Mouse (Mus musculus): Measurements from ENCODE around the gene Trip10. TPM values are rescaled to one million over a fixed set of nuclear protein-coding genes. Genes with fewer than 3 reads are reported as not detected.

Trip10 gene
- polyA plus RNA-seq, 1 experiment = 11.7 TPM

DNA sequence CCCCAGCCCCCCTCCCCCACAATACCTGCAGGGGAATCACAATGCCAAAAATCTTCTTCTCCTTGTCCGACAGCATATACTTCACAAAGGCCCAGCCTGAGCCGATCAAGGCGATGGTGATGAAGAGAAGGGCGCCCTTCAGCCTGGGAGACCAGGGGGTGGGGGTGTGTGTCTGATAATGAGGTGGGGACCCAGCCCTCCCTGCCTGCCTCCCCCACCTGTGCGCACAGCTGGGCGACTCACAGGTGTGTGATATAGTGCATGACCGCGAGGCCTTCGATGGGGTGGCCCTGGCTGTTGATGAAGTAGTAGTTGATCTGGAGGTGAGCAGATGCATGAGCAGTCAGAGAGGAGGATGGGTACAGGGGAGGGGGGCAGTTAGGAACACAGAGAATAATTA, 12.1 kb upstream of the Trip10 start:
- TF ChIP-seq CTCF (IDR thresholded peaks at IDR 0.05; ENCODE audit: borderline replicate concordance, extremely low read depth, insufficient read depth, insufficient read length) (no peak), POLR2A (IDR thresholded peaks at IDR 0.05; ENCODE audit: borderline replicate concordance, extremely low read depth, insufficient read depth, insufficient read length, poor library complexity, severe bottlenecking) (no peak)
- no peak for DNase-seq (ENCODE audit: low read depth)

GRCm38 (mm10) chr17:57243650-57244370, 5.4 kb upstream of the Trip10 start:
- TF ChIP-seq POLR2A (IDR thresholded peaks at IDR 0.05; ENCODE audit: borderline replicate concordance, extremely low read depth, insufficient read depth, insufficient read length, poor library complexity, severe bottlenecking) = no peak
- TF ChIP-seq CTCF (IDR thresholded peaks at IDR 0.05; ENCODE audit: borderline replicate concordance, extremely low read depth, insufficient read depth, insufficient read length) = no peak
- no peak for DNase-seq (ENCODE audit: low read depth)

DNA sequence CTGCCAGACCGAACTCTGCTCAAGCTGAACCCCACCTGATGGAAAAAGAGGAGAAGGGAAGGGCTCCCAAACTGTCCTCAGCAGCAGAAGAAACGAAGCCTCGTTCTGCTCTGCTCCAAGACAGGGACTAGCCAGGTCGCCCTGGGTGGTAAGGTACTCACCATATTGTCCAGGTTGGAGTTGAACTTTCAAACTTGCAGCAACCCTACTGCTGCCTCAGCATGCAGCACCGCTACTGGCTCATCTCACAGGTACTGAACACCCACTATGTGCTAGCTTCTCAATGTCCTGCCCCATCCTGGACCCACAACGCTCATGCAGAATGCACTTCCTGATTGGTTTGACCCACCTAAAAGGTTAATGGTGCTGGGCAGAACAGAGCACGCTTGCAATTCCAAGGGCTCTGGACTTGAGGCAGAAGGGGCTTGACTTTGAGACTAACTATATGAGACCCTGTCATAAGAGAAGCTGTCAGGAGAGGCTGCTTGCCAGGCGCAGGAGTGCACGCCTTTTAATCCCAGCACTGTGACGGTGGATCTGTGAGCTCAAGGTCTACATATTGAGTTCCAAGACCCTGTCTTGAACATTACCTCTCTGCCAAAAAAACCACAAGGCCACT, 3.8 kb upstream of the Trip10 start:
- TF ChIP-seq POLR2A (IDR thresholded peaks at IDR 0.05; ENCODE audit: borderline replicate concordance, extremely low read depth, insufficient read depth, insufficient read length, poor library complexity, severe bottlenecking) (no peak), CTCF (IDR thresholded peaks at IDR 0.05; ENCODE audit: borderline replicate concordance, extremely low read depth, insufficient read depth, insufficient read length) (no peak)
- DNase-seq (ENCODE audit: low read depth) = no peak

DNA sequence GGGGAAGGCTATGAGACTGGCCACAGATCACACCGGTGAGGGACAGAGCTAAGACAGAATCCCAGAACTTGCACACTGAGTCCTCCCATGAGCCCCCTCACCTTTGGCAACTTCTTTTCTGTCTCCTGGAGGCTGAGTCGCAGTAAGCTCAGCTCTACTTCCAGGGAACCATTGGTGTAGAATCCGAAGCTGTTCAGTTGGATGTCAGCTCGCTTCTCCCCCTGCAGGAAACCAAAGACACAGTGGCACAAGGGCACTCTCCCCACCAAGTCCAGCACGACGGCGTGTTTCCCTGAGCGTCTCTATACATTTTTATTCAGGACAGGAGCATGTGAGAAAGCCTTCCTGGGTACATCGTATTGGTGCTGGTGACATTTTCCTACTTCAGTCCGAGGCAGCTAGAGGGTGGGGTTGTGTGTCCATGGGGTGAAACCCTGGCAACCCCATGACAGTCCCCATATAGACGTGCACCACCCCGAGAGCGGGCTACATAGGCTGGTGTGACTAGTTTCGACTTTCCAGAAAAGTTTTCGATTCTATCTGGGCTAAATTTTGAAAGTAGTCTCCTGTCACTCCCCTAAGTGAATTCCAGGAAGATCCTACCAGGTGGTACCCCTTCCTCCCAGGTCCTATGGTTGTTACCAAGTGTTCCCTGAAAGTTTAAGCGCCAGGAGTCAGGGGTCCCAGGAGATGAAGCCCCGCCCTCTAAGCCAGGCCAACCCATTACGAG, 2.4 kb upstream of the Trip10 start:
- DNase-seq (ENCODE audit: low read depth) = peak; percentile 27
- TF ChIP-seq CTCF (IDR thresholded peaks at IDR 0.05; ENCODE audit: borderline replicate concordance, extremely low read depth, insufficient read depth, insufficient read length) = no peak
- no peak for TF ChIP-seq POLR2A (IDR thresholded peaks at IDR 0.05; ENCODE audit: borderline replicate concordance, extremely low read depth, insufficient read depth, insufficient read length, poor library complexity, severe bottlenecking)

GRCm38 (mm10) chr17:57247393-57248200, 1.7 kb upstream of the Trip10 start:
- TF ChIP-seq POLR2A (IDR thresholded peaks at IDR 0.05; ENCODE audit: borderline replicate concordance, extremely low read depth, insufficient read depth, insufficient read length, poor library complexity, severe bottlenecking) = peak; percentile 83; the same call in 1 of the 2 replicates
- no peak for TF ChIP-seq CTCF (IDR thresholded peaks at IDR 0.05; ENCODE audit: borderline replicate concordance, extremely low read depth, insufficient read depth, insufficient read length)
- peak; percentile 100 for DNase-seq (ENCODE audit: low read depth)

DNA sequence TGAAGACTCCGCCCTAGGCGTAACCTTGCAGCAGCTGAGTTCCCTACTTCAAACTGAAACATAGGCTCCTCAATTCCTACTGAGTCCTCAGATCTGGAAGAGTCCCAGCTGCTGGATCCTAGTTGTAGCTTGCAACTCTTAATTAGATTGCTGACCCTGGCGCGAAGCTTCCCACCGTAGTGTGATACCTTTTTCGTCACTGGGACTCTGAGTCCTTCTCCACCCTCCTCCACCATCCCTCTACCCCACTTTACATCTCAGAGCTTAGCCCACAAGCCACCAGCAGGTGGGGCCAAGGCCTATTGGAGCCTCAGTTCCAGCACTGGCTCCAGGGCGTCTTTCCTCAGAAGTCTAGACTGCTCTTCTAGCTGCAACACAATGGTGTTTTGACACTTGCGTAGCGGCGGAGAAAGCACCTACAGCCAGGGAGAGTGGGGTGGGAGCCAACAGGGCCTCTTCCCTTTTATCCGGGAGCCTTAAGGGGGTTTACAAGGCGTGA, 1.0 kb upstream of the Trip10 start, which contains the start of gene Gpr108:
Gene Gpr108 (minus strand): TSS at position 246 of the 499 bp plus-strand sequence.
- no peak for TF ChIP-seq POLR2A (IDR thresholded peaks at IDR 0.05; ENCODE audit: borderline replicate concordance, extremely low read depth, insufficient read depth, insufficient read length, poor library complexity, severe bottlenecking)
- peak; percentile 71 for TF ChIP-seq CTCF (IDR thresholded peaks at IDR 0.05; ENCODE audit: borderline replicate concordance, extremely low read depth, insufficient read depth, insufficient read length)
- peak; percentile 95 for DNase-seq (ENCODE audit: low read depth)

GRCm38 (mm10) chr17:57248771-57249170, 484 bp upstream of the Trip10 start:
- TF ChIP-seq CTCF (IDR thresholded peaks at IDR 0.05; ENCODE audit: borderline replicate concordance, extremely low read depth, insufficient read depth, insufficient read length) (no peak), POLR2A (IDR thresholded peaks at IDR 0.05; ENCODE audit: borderline replicate concordance, extremely low read depth, insufficient read depth, insufficient read length, poor library complexity, severe bottlenecking) (no peak)
- DNase-seq (ENCODE audit: low read depth) = no peak

DNA sequence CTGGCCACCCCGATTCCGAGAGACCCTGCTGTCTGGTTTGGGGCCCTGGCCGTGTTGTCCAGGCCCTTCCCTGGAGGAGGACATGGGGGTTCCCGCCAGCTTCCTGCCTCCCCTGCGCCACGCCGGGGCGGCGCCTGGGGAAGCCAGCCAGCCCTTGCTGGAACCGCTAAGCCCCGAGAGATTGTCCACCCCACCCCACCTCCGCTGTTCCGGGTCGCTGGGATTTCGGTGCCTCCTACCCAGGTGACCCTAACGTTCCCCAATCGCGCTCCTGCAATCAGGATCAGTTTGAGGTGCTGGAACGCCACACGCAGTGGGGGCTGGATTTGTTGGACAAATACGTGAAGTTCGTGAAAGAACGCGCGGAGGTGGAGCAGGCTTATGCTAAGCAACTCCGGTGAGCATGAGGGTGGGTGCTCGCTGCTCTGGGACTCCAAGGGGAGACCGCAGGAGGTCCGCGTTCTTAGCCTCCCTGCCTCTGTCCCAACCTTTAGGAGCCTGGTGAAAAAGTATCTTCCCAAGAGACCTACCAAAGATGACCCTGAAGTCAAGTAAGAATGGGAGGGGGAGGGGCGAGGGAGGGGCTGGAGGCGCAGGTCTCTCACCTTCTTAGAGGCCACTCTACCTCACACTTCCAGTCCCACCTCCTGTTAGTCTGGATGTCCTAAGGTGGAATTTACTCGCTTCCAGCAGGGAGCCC, 1.4 kb downstream of the Trip10 start:
- TF ChIP-seq POLR2A (IDR thresholded peaks at IDR 0.05; ENCODE audit: borderline replicate concordance, extremely low read depth, insufficient read depth, insufficient read length, poor library complexity, severe bottlenecking) = no peak
- no peak for TF ChIP-seq CTCF (IDR thresholded peaks at IDR 0.05; ENCODE audit: borderline replicate concordance, extremely low read depth, insufficient read depth, insufficient read length)
- DNase-seq (ENCODE audit: low read depth) = peak; percentile 25

DNA sequence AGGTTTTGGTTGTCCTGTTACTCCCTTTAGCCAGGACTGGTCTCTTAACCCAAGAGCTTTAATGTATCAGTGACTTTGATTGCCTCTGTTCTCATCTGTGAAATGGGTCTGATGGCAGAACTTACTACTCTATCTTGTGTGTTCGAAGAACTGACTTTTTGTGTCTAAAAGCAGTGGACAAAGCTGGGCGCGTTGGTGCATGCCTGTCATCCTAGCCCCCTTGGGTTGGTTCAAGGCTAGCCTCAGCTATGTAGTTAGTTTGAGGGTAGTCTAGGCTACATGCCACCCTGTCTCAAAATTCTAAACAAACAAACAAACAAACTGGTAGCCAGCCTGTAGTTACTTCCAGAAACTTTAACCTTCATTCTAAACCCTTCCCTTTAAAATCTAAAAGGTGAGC, 2.2 kb downstream of the Trip10 start:
- no peak for DNase-seq (ENCODE audit: low read depth)
- TF ChIP-seq POLR2A (IDR thresholded peaks at IDR 0.05; ENCODE audit: borderline replicate concordance, extremely low read depth, insufficient read depth, insufficient read length, poor library complexity, severe bottlenecking) (no peak), CTCF (IDR thresholded peaks at IDR 0.05; ENCODE audit: borderline replicate concordance, extremely low read depth, insufficient read depth, insufficient read length) (no peak)

- TF ChIP-seq CTCF (IDR thresholded peaks at IDR 0.05; ENCODE audit: borderline replicate concordance, extremely low read depth, insufficient read depth, insufficient read length) (no peak), POLR2A (IDR thresholded peaks at IDR 0.05; ENCODE audit: borderline replicate concordance, extremely low read depth, insufficient read depth, insufficient read length, poor library complexity, severe bottlenecking) (no peak)
- DNase-seq (ENCODE audit: low read depth) = no peak
Measured at GRCm38 (mm10) chr17:57253306-57253705, 4.1 kb downstream of the Trip10 start.

All from brain, embryonic 14.5 days (tissue).